Mouse (Mus musculus): ENCODE data around the gene Snapc3.
"Not testable (repeated sequence)": the region's sequence is repeated elsewhere in the genome, so short reads cannot be mapped to it uniquely, and the experiment has no call there.

The Snapc3 gene

DNA sequence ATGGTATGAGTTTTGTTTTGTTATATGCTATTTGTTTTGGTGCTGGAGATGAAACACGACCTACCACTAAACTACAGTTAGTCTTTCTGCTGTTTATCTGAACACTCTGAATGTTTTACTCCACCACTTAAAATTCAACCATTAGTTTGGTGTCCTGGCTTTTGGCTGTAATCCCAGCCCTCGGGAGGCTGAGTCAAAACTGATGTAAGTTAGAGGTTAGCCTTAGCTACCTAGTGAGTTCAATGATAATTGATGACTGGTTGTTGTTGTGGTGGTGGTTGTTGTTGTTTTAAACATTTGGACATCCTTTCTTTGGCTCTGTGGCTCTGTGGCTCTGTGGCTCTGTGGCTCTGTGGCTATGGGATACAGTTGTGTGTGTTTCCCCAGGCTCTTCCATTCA is 1.3 kb downstream of the Snapc3 start:
- no peak for DNase-seq

DNA sequence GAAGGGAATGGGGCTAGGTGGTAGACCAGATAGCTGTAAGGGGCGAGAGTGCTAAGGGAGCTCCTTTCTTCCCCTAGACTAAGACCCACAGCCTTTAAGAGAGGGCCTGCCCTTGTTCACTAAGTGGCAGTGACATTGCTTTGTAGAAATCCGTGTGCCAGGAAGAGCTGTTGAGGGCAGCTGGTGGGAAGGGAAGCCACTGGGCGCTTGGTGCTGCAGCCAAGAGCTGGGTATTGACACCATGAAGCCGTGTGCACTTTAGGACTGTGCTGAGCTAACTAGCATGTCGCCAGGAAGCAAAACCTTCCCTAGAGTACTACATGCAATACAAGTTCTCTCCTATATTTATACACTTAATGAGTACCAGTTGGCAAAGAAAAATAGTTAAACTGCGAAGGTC is 6.1 kb downstream of the Snapc3 start:
- no peak for DNase-seq

DNA sequence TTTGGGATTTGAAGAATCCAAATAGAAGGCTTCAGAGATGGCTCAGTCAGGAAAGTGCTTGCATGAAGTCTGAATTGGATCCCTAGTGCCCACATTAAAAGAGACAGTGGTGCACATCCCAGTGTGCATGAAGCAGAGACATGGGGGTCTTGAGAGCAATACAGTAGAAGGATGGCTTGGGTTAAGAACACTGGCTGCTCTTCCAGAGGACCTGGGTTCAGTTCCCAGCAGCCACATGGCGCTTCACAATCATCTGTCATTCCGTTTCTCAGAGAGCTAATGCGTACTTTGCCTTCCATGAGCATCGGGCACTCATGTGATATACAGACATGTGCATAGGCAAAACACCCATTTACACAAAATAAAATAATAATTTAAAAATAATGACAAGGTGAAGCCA is 7.6 kb downstream of the Snapc3 start:
- no peak for DNase-seq

GRCm38 (mm10) chr4:83427141-83427540 is 9.6 kb downstream of the Snapc3 start:
- DNase-seq, result no peak

DNA sequence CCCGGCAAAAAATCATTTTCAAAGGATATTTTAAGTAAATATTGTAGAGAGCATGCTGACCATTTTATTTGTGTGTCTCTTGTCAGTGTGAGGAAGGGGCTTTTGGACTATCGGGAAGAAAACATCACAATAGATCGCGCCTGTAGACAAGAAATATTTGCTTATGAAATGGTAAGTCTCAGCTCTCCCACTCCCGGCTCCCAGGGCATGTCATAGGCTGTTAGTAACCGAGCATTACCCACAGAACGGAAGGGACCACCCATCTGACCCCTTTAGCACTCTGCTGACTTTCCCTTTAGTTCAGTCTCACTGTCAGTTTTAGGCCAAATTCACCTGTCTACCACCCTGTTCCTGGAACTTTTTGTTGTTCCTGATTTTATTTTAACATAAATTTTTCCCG is 10.2 kb downstream of the Snapc3 start:
- DNase-seq, result no peak

GRCm38 (mm10) chr4:83428845-83429244 is 11.3 kb downstream of the Snapc3 start:
- DNase-seq, result no peak

DNA sequence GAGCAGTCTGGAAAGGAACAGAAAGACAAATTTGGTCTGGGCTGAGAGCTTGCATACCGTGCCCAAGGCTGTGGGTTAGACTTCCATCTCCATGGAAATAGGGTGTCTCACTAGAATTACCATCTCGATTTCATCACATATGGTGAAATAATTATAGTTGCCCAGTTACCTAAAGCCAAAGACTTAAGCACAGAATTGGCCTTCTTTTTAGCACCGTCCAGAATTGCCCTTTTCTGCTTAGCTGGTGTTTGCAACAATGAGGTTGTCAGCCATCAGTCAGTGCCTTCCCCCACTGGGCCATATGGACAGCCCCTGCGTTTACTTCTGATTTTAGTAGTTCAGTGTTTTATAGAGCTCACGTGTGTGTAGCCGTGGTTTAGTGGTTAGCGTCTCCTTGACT is 14.4 kb downstream of the Snapc3 start:
- DNase-seq, result no peak

DNA sequence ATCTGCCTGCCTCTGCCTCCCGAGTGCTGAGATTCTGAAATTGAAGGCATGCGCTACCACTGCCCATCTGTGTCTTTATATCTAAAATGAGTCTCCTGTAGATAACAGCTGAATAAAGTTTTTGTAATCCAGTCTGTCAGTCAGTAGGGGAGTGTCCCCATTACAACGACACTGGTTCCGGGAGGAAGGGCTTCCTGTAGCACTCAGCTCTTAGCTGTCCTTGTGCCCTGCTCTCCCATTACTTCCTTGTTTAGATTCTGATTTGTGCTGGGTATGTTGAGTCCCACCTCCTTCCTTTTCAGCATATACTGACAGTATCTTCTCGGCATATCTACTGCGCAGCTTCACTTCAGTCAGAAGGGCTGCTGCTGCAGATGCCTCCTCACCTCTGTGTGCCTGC is 15.4 kb downstream of the Snapc3 start:
- DNase-seq, result no peak

DNA sequence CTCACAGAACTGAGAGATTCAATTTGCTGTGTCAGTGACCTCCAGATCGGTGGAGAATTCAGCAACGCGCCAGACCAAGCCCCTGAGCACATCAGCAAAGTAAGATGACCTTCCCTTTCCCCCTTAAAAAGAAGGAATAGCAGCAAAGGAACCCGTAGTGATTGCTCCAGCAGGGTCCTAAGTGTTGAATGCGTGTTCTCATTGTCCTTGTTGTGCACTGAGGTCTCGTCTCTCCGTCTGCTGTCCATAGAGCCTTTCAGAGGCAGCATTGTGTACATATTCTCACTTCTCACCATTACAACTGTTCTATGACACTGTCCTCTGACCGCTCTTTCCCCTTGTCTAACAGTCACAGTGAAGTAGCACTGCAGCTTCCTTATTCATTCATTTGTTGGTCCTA is 18.9 kb downstream of the Snapc3 start:
- DNase-seq, result no peak

DNA sequence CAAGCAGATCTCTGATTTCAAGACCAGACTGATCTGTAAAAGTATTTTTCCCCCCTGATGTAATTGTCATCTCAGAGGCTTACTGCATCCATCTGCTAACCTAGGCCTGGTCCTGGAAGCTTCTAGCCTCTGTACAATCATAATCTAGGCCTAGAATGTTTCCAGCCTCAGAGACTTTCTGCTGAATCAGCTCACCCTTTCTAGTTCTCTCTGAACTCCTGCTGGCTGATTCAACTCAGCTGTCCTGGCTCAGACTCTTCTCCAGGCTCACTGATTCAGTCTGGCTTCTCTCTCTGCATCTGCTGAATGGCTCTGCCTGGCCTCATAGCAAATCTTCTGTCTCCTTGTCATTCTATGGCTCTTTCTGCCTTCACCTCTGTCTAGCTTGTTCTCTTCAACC is 20.6 kb downstream of the Snapc3 start:
- DNase-seq, result no peak

DNA sequence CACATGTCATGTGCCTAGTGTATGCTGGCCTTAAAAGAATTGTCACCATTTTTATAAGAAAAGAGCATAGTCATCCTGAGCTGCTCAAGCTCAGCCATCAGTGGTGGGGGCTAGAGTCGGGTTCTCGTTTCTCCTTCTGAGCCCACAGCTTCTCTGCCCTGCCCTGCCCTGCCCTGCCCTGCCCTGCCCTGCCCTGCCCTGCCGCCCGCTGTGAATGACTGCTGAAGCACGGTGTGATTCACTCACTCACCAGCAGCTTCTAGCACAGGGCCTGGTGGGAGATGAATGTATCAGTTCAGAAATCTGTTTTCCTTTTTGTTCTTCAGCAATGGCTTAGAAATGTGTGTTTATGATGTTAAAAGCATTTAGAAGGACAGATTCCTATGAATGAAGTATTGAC is 21.5 kb downstream of the Snapc3 start:
- DNase-seq, result no peak

GRCm38 (mm10) chr4:83441050-83441449 is 23.5 kb downstream of the Snapc3 start:
- DNase-seq, result no peak

- DNase-seq, result no peak
These were observed 33.3 kb downstream of the Snapc3 start for GRCm38 (mm10) chr4:83450785-83451184.

GRCm38 (mm10) chr4:83460106-83460505 is 42.6 kb downstream of the Snapc3 start:
- DNase-seq, result no peak

DNA sequence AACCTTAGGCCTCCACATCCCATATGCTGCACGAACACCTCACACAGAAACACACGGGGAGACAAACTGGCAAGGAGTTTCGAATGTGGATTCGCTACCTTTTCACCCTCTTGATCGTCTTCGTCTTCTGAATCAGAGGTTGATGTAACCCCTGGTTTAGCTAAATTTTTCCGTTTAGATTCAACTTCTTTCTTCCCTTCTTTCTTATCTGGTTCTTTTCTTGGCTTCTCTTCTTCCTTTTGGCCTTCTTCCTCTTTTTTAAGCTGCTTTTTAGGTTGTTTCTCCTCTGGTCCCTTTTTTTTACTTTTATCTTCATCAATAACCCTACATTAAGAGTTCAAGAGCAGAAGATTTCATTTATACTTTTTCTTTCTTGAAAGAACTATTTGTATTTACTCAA is 47.3 kb downstream of the Snapc3 start:
- DNase-seq, result no peak

DNA sequence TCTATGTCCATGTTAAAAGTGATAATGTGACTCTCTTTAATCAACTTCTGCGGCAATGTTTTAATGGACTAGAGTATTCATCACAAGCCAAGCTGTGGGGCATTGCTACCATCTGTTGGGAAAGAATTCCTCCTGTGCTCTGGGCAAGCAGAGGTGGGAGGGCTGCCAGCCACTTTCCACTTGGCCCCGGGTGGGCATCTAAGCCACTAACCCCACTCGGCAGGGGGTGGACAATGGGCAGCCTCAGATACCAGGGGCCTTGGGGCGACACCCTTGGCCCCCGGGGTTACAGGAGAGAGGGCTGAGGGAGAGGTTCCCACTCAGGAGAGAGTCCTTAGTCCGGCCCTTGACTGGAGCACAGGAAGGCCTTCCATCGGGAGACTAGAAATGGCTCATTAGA is 50.1 kb downstream of the Snapc3 start:
- no peak for DNase-seq

- no peak for DNase-seq
These were observed 50.7 kb downstream of the Snapc3 start for GRCm38 (mm10) chr4:83468208-83468607.

GRCm38 (mm10) chr4:83485250-83485649 is 67.7 kb downstream of the Snapc3 start:
- DNase-seq, result no peak

- peak; percentile 81 to 86 for DNase-seq
These were observed 68.2 kb downstream of the Snapc3 start for GRCm38 (mm10) chr4:83485735-83486116.

DNA sequence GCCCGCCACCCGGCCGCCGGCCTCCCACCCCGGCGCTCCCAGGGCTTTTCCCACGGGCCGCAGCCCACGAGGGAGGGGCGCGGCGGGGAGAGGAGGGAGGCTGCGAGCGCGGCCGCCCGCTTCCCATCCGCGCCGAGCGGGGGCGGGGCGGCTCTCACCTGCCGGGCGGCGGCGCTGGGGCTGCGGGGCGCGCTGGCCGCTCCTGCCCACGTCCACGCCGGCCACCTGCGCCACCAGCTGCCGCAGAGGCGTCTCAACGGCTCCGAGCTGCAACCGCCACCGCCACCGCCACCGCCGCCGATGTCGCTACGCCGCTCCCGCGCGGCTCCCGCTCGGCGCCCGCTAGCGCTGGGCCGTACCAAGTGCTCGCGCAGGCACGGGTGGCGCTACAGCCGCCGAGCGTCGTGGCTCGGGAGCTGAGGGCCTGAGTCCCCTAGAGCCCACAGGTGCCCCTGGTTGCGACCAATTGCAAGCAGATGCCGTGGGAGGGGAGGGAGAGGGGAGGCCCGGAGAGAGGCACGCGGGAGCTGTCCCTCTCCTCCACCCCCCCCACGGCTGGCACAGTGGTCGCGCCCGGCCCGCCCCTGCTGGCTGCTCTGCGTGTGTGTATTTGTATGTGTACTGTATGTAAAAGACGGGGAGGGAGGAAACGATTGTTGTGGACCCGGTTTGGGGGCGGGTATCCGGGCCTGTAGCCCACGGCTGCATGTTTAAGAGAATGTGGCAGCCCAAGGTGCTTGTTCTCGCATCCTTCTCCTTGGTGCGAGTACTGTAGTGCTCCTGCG is 68.8 kb downstream of the Snapc3 start, which contains the start of gene Psip1:
TSS of gene Psip1 (minus strand) at position 343 of the 785 bp plus-strand sequence.
- peak; percentile 88 for DNase-seq

DNA sequence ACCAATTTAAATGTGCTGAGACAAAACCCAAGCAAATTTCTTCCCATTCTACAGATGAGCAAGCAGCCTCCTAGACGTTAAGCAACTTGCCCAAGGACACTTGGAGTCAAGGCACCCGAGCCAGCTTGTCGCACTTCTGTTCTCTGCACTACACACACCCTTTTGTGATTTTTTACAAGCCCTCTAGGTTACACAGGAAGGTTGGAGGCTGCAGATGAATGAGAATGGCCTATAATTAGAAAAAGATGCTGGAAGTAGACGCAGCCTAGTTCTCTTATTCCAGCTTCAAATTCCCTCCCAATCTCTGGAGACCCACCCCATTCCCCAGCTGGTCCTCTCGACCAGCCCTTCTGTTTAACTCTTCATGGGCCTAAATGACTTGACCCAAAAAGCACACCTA is 71.6 kb downstream of the Snapc3 start:
- no peak for DNase-seq

- DNase-seq, result no peak
These were observed 75.6 kb downstream of the Snapc3 start for GRCm38 (mm10) chr4:83493112-83493511.

GRCm38 (mm10) chr4:83497013-83497412 is 79.5 kb downstream of the Snapc3 start:
- DNase-seq, result not testable (repeated sequence)

- DNase-seq, result no peak
These were observed 82.9 kb downstream of the Snapc3 start for GRCm38 (mm10) chr4:83500154-83501036.
